In the genomic region with DNA sequence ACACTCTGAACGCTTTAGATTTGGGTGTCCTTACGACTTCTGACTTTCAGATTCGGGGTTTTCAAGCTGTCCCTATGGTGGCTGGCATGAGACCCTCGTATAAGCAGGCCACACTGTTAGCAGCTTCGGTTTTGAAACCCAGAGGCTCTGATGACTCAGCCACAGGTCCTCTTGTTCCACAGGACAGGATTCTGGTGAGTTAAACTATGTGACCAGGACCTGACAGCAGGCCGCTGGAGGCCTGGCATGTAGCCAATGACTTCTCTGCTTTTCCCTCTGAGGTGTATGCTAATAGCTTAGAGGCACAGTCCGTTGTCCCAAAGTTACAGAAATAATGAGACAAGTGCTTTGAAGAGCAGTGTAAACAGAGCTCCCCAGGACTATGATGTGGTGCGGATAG, we compare ENCODE assay signal across 9 mouse cellular contexts.
DNase-seq lines count a peak whose midpoint lies in the region; ATAC-seq lines count a peak whose summit lies in the region.
"Had no signal": no experiment of that assay in that cellular context is flagged by ENCODE, and none has a peak within 500 bp of the region (broad histone marks: within the 10 kb centered on the region; RNA-seq: fewer than 3 reads in every experiment).

No protein-coding gene starts in this region.

- WGBS in kidney, embryonic 16.5 days, result 69% methylated on average over 8 of the region's 8 CpGs
- WGBS in liver, embryonic 16.5 days (ENCODE audit: insufficient replicate concordance), result 49% methylated on average over 8 of the region's 8 CpGs
- 60% methylated on average over 8 of the region's 8 CpGs for WGBS in midbrain, embryonic 16.5 days

- no peak overlapping the region for H3K27ac ChIP-seq in kidney, embryonic 16.5 days (ENCODE audit: low read length)
- H3K27ac ChIP-seq in liver, embryonic 16.5 days (ENCODE audit: low read length), result no peak overlapping the region
- no peak overlapping the region for H3K27ac ChIP-seq in midbrain, embryonic 16.5 days (ENCODE audit: low read length)

- H3K9ac ChIP-seq in kidney, embryonic 16.5 days (replicated peaks; ENCODE audit: low read length), result no peak overlapping the region
- H3K9ac ChIP-seq in liver, embryonic 16.5 days (ENCODE audit: low read depth, low read length), result no peak overlapping the region
- H3K9ac ChIP-seq in midbrain, embryonic 16.5 days (ENCODE audit: low read depth, low read length), result no peak overlapping the region

- no peaks in the 10 kb centered on the region for H3K36me3 ChIP-seq in kidney, embryonic 16.5 days (ENCODE audit: insufficient read depth, low read length)
- H3K36me3 ChIP-seq in liver, embryonic 16.5 days (ENCODE audit: control insufficient read depth, insufficient read depth), result no peaks in the 10 kb centered on the region
- no peaks in the 10 kb centered on the region for H3K36me3 ChIP-seq in midbrain, embryonic 16.5 days (ENCODE audit: control insufficient read depth, insufficient read depth, low read length)

- H3K4me2 ChIP-seq in kidney, embryonic 16.5 days (replicated peaks; ENCODE audit: low read depth, low read length), result no peak overlapping the region
- H3K4me2 ChIP-seq in liver, embryonic 16.5 days (ENCODE audit: low read depth, low read length), result no peak overlapping the region
- H3K4me2 ChIP-seq in midbrain, embryonic 16.5 days (ENCODE audit: low read length), result no peak overlapping the region

- no peaks in the 10 kb centered on the region for H3K9me3 ChIP-seq in kidney, embryonic 16.5 days (ENCODE audit: low read length)
- no peaks in the 10 kb centered on the region for H3K9me3 ChIP-seq in liver, embryonic 16.5 days (replicated peaks; ENCODE audit: control insufficient read depth, low read length)
- no peaks in the 10 kb centered on the region for H3K9me3 ChIP-seq in midbrain, embryonic 16.5 days (replicated peaks; ENCODE audit: control insufficient read depth, low read length, poor library complexity, severe bottlenecking)

- DNase-seq in kidney, adult 18-20 months, result peak; percentile 40
- DNase-seq in adrenal gland, adult 18-20 months (ENCODE audit: low spot score in 2 of 2), result peak; percentile 37 to 47
- DNase-seq in heart, adult 9 months (ENCODE audit: low spot score in 2 of 2), result peak; percentile 12 to 20
- no peak for DNase-seq in right cerebral cortex, postnatal 36 days (ENCODE audit: low spot score in 2 of 2)
- DNase-seq: thymus, postnatal 36 days had no signal

- H3K4me1 ChIP-seq in kidney, embryonic 16.5 days (ENCODE audit: insufficient read depth, low read length), result no peaks in the 10 kb centered on the region; the same call in 1 of the 2 replicates
- no peaks in the 10 kb centered on the region for H3K4me1 ChIP-seq in liver, embryonic 16.5 days (ENCODE audit: control insufficient read depth, low read depth, low read length)
- no peaks in the 10 kb centered on the region for H3K4me1 ChIP-seq in midbrain, embryonic 16.5 days (ENCODE audit: control insufficient read depth, insufficient read depth, low read length)

- H3K4me3 ChIP-seq in kidney, embryonic 16.5 days (ENCODE audit: low read length), result no peak overlapping the region
- H3K4me3 ChIP-seq in liver, embryonic 16.5 days (ENCODE audit: low read depth, low read length), result no peak overlapping the region
- no peak overlapping the region for H3K4me3 ChIP-seq in midbrain, embryonic 16.5 days (ENCODE audit: low read depth, low read length)

- no peak for ATAC-seq in kidney, embryonic 16.5 days (ENCODE audit: low FRiP score, low TSS enrichment)
- ATAC-seq in liver, embryonic 16.5 days (ENCODE audit: low read depth), result peak; percentile 67
- ATAC-seq in megakaryocyte progenitor cell, adult 5-6 weeks (replicated peaks; ENCODE audit: poor library complexity), result no peak
- no peak for ATAC-seq in midbrain, embryonic 16.5 days

- H3K27me3 ChIP-seq in kidney, embryonic 16.5 days (ENCODE audit: insufficient read depth, low read length), result no peaks in the 10 kb centered on the region
- no peaks in the 10 kb centered on the region for H3K27me3 ChIP-seq in liver, embryonic 16.5 days (ENCODE audit: control insufficient read depth, insufficient read depth, low read depth, low read length)
- H3K27me3 ChIP-seq in midbrain, embryonic 16.5 days (ENCODE audit: control insufficient read depth, insufficient read depth, low read depth, low read length), result no peaks in the 10 kb centered on the region

Comparison
In these comparisons a context has a peak if more than half of its experiments do, and no peak if none do; other contexts are left out.
1. DNase-seq: peak in kidney, adult 18-20 months (single experiment), adrenal gland, adult 18-20 months (2 of 2) and heart, adult 9 months (2 of 2); none in right cerebral cortex, postnatal 36 days (0 of 2).